Comparison of ENCODE assay signal across 15 mouse cellular contexts in genomic region chr16:35362221-35362620, GRCm38 (mm10). TPM values are rescaled to one million over a fixed set of nuclear protein-coding genes. Genes with fewer than 3 reads are reported as not detected.
DNase-seq lines count a peak whose midpoint lies in the region; ATAC-seq and TF ChIP-seq lines count a peak whose summit lies in the region.
"Had no signal": no experiment of that assay in that cellular context is flagged by ENCODE, and none has a peak within 500 bp of the region (broad histone marks: within the 10 kb centered on the region; RNA-seq: fewer than 3 reads in every experiment).

No protein-coding gene starts in this region.

- no peak for DNase-seq in kidney, postnatal 10 days
- no peak for DNase-seq in midbrain, postnatal 0 days (ENCODE audit: low spot score)
- no peak for DNase-seq in midbrain, embryonic 10.5 days (ENCODE audit: low spot score)
- DNase-seq in ZHBTc4 (ENCODE audit: low read depth, low spot score) = peak; percentile 40
- no peak for DNase-seq in right cerebral cortex, postnatal 4 days
- no peak for DNase-seq in gastrocnemius, postnatal 14 days
- DNase-seq: adrenal gland, adult 8-10 months; cerebellum, postnatal 25 days; gastrocnemius, postnatal 25 days; thymus, postnatal 4 days had no signal

- TF ChIP-seq CTCF in midbrain, postnatal 0 days (IDR thresholded peaks at IDR 0.05) = peak; percentile 34

- 0 out of 2 replicates have a peak, but pooled peaks cover 11% of the 10 kb centered on the region for H3K4me1 ChIP-seq in kidney, embryonic 15.5 days
- no peaks in the 10 kb centered on the region for H3K4me1 ChIP-seq in midbrain, postnatal 0 days (ENCODE audit: insufficient read depth, low read length)
- H3K4me1 ChIP-seq in midbrain, embryonic 10.5 days = peaks cover 21% of the 10 kb centered on the region

- no peak overlapping the region for H3K4me3 ChIP-seq in kidney, embryonic 15.5 days (replicated peaks)
- no peak overlapping the region for H3K4me3 ChIP-seq in midbrain, postnatal 0 days (ENCODE audit: low read depth, low read length)
- no peak overlapping the region for H3K4me3 ChIP-seq in midbrain, embryonic 10.5 days

- WGBS in kidney, embryonic 15.5 days = 79% methylated on average over 2 of the region's 2 CpGs
- 86% methylated on average over 2 of the region's 2 CpGs for WGBS in midbrain, postnatal 0 days
- WGBS in midbrain, embryonic 10.5 days = 85% methylated on average over 2 of the region's 2 CpGs

- H3K9me3 ChIP-seq in kidney, embryonic 15.5 days (replicated peaks) = no peaks in the 10 kb centered on the region
- H3K9me3 ChIP-seq in midbrain, postnatal 0 days (ENCODE audit: low read length) = no peaks in the 10 kb centered on the region
- no peaks in the 10 kb centered on the region for H3K9me3 ChIP-seq in midbrain, embryonic 10.5 days (replicated peaks)
- H3K9me3 ChIP-seq: heart, embryonic 15.5 days; stomach, embryonic 15.5 days had no signal

- no peak overlapping the region for H3K9ac ChIP-seq in kidney, embryonic 15.5 days
- H3K9ac ChIP-seq in midbrain, postnatal 0 days (replicated peaks; ENCODE audit: low read length, poor library complexity, severe bottlenecking) = no peak overlapping the region

- no peaks in the 10 kb centered on the region for H3K27me3 ChIP-seq in kidney, embryonic 15.5 days
- H3K27me3 ChIP-seq in midbrain, postnatal 0 days (ENCODE audit: insufficient read depth, low read length) = no peaks in the 10 kb centered on the region
- H3K27me3 ChIP-seq in midbrain, embryonic 10.5 days (ENCODE audit: low read depth, poor library complexity, severe bottlenecking) = no peaks in the 10 kb centered on the region
- H3K27me3 ChIP-seq: heart, embryonic 15.5 days; stomach, embryonic 15.5 days had no signal

- peak overlapping the region; percentile 73; the same call in 1 of the 2 replicates for H3K4me2 ChIP-seq in kidney, embryonic 15.5 days
- H3K4me2 ChIP-seq in midbrain, postnatal 0 days (ENCODE audit: low read depth, low read length, poor library complexity, severe bottlenecking) = no peak overlapping the region

- intact Hi-C loops in gastrocnemius, postnatal 14 days (cut with DNase I; ENCODE audit: low total_unique reads) = no loop called here

- H3K27ac ChIP-seq in kidney, embryonic 15.5 days = no peak overlapping the region
- no peak overlapping the region for H3K27ac ChIP-seq in midbrain, postnatal 0 days (ENCODE audit: low read depth, low read length)
- H3K27ac ChIP-seq in midbrain, embryonic 10.5 days (replicated peaks) = no peak overlapping the region
- H3K27ac ChIP-seq: heart, embryonic 15.5 days had no signal

- ATAC-seq in kidney, embryonic 15.5 days (replicated peaks; ENCODE audit: low FRiP score) = no peak
- ATAC-seq in midbrain, postnatal 0 days (ENCODE audit: low FRiP score) = no peak
- ATAC-seq: forebrain, embryonic 16.5 days; hindbrain, embryonic 16.5 days had no signal

- H3K36me3 ChIP-seq in kidney, embryonic 15.5 days = peaks cover 21% of the 10 kb centered on the region; the same call in 1 of the 2 replicates
- H3K36me3 ChIP-seq in midbrain, postnatal 0 days (ENCODE audit: insufficient read depth, low read length) = no peaks in the 10 kb centered on the region
- H3K36me3 ChIP-seq in midbrain, embryonic 10.5 days = peaks cover 32% of the 10 kb centered on the region; the same call in 1 of the 2 replicates
- H3K36me3 ChIP-seq: heart, embryonic 15.5 days; stomach, embryonic 15.5 days had no signal

RNA-seq across cellular contexts. Expression of gene Sec22a, which starts 1.5 kb away (rescaled TPM):
- polyA plus RNA-seq in kidney, embryonic 15.5 days (2015; fragmentation: Nextera tagmentation; extraction: Ambion mirVana) = 48.9 and 51.8 TPM in 2 replicates
- total RNA-seq in midbrain, postnatal 0 days (2014; rRNA removed) = 17.3 and 22.4 TPM in 2 replicates
- polyA plus RNA-seq in midbrain, postnatal 0 days (2015; fragmentation: Nextera tagmentation; extraction: Ambion mirVana) = 36.7 and 39.9 TPM in 2 replicates
- polyA plus RNA-seq in midbrain, embryonic 10.5 days (2016; fragmentation: Nextera tagmentation; extraction: Ambion mirVana) = 40.8 and 42.9 TPM in 2 replicates
- total RNA-seq in gastrocnemius, postnatal 14 days (2021) = 1 to 10 TPM; 6.2 to 6.9 TPM
